Mouse (Mus musculus): ENCODE measurements at regions not wholly inside any gene's neighbourhood (a gene's known extent, or its start where the extent isn't known, plus 50 kb on each side); places are given as distances from the start of the nearest gene placed in this dataset.

DNA sequence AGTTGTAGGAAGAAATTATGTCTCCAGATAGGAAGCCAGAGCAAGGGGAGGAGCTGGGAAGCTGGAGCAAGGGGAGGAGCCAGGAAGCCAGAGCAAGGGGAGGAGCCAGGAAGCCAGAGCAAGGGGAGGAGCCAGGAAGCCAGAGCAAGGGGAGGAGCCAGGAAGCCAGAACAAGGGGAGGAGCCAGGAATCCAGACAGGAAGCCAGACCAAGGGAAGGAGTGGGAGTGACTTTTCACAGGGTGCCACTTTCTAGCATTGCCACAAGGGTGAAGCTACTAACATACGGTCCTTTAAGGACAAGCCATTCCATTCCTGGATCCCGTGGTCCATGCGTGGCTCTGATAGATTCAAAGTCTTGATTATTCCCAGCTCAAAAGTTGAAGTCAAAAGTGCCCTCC is 81.7 kb downstream of the Spata19 start:
- DNase-seq (ENCODE audit: low spot score) (no peak), ATAC-seq (ENCODE audit: low FRiP score) (no peak)
- H3K9ac ChIP-seq (ENCODE audit: low read depth, low read length), result no peak overlapping the region
- 100% methylated on average over 3 of the region's 3 CpGs for WGBS
- no peaks in the 10 kb centered on the region for H3K36me3 ChIP-seq (ENCODE audit: control insufficient read depth, insufficient read depth, low read length)
- no peak overlapping the region for H3K27ac ChIP-seq (ENCODE audit: low read depth, low read length)
- H3K4me2 ChIP-seq (replicated peaks; ENCODE audit: low read depth, low read length), result no peak overlapping the region
- no peaks in the 10 kb centered on the region for H3K4me1 ChIP-seq (replicated peaks; ENCODE audit: control insufficient read depth, insufficient read depth, low read length)
- no peaks in the 10 kb centered on the region for H3K27me3 ChIP-seq (ENCODE audit: control insufficient read depth, insufficient read depth, low read length)
- no peaks in the 10 kb centered on the region for H3K9me3 ChIP-seq (ENCODE audit: control insufficient read depth, low read length)
- no peak overlapping the region for H3K4me3 ChIP-seq (ENCODE audit: low read depth, low read length)

DNA sequence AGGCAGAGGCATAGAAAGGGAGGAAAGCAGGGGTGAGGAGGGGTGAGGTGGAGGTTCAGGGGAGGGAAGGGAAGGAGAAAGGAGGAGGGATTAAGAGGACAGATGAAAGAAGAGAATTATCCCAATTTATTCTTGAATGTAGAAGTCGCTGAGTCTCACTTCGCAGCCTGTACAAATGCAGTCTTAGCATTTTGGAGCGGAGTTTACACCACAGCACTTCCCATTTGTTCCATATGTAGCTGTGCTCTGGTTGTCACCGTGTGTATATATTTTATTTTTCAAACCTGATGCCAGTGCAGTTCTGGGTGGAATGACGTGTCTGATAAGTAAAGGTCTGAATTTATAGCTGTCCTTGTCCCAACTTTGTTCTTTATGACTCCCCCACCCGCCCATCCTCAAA is 105.2 kb downstream of the Spata19 start:
- Histone ChIP-seq H3K27ac (ENCODE audit: low read depth, low read length) (no peak overlapping the region), H3K9me3 (ENCODE audit: control insufficient read depth, low read length) (no peaks in the 10 kb centered on the region), H3K9ac (ENCODE audit: low read depth, low read length) (no peak overlapping the region), H3K4me1 (replicated peaks; ENCODE audit: control insufficient read depth, insufficient read depth, low read length) (no peaks in the 10 kb centered on the region), H3K4me2 (replicated peaks; ENCODE audit: low read depth, low read length) (no peak overlapping the region), H3K36me3 (ENCODE audit: control insufficient read depth, insufficient read depth, low read length) (no peaks in the 10 kb centered on the region), H3K4me3 (ENCODE audit: low read depth, low read length) (no peak overlapping the region), H3K27me3 (ENCODE audit: control insufficient read depth, insufficient read depth, low read length) (no peaks in the 10 kb centered on the region)
- ATAC-seq (ENCODE audit: low FRiP score) (no peak), DNase-seq (ENCODE audit: low spot score) (no peak)
- WGBS, result 86% methylated on average over 6 of the region's 6 CpGs

DNA sequence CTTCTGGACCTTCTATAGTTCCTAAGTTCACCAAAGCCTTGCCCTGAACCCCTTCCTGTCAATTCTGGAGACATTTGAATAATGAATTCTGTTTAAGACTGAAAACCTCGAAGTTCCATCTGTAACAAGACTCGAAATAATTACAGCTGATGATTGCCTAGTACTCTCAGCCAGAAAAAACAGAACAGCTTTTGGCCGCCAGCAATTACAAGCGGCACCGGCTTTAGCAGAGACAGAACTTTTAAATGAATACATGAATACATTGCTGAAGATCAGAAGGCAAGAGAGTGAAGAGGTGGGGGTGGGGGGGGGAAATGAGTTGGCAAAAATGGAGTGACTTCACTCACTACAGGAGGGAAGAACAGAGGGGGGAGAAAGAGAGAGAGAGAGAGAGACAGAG is 112.6 kb downstream of the Spata19 start:
- Histone ChIP-seq H3K9me3 (ENCODE audit: control insufficient read depth, low read length) (no peaks in the 10 kb centered on the region), H3K9ac (ENCODE audit: low read depth, low read length) (no peak overlapping the region), H3K4me3 (ENCODE audit: low read depth, low read length) (no peak overlapping the region), H3K36me3 (ENCODE audit: control insufficient read depth, insufficient read depth, low read length) (no peaks in the 10 kb centered on the region), H3K27me3 (ENCODE audit: control insufficient read depth, insufficient read depth, low read length) (no peaks in the 10 kb centered on the region), H3K27ac (ENCODE audit: low read depth, low read length) (no peak overlapping the region), H3K4me1 (replicated peaks; ENCODE audit: control insufficient read depth, insufficient read depth, low read length) (no peaks in the 10 kb centered on the region), H3K4me2 (replicated peaks; ENCODE audit: low read depth, low read length) (no peak overlapping the region)
- WGBS, result 87% methylated on average over 5 of the region's 5 CpGs
- ATAC-seq (ENCODE audit: low FRiP score) (no peak), DNase-seq (ENCODE audit: low spot score) (no peak)

DNA sequence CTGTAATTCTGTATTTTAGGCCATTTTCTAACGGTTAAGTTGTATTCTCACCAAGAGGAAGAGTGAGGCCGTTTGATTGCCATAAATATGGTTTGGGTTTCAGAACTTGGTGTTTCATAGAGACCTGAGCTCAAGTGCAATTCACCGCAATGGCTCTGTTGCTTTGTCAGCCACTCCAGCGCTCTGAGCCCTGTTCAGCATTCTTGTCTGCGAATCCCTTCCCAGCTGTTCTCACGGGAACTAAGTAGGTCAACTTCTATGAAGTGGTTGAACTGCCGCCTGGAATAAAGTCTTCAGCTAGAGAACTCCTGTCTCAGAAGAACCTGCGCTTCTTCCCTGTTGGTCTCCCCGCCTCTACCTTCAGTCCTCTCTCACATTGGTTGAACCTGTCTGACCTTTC is 113.1 kb downstream of the Spata19 start:
- H3K9me3 ChIP-seq (ENCODE audit: control insufficient read depth, low read length), result no peaks in the 10 kb centered on the region
- H3K36me3 ChIP-seq (ENCODE audit: control insufficient read depth, insufficient read depth, low read length), result no peaks in the 10 kb centered on the region
- no peaks in the 10 kb centered on the region for H3K27me3 ChIP-seq (ENCODE audit: control insufficient read depth, insufficient read depth, low read length)
- no peak overlapping the region for H3K9ac ChIP-seq (ENCODE audit: low read depth, low read length)
- no peak overlapping the region for H3K4me3 ChIP-seq (ENCODE audit: low read depth, low read length)
- no peaks in the 10 kb centered on the region for H3K4me1 ChIP-seq (replicated peaks; ENCODE audit: control insufficient read depth, insufficient read depth, low read length)
- WGBS, result 91% methylated on average over 9 of the region's 9 CpGs
- H3K4me2 ChIP-seq (replicated peaks; ENCODE audit: low read depth, low read length), result no peak overlapping the region
- no peak for DNase-seq (ENCODE audit: low spot score)
- H3K27ac ChIP-seq (ENCODE audit: low read depth, low read length), result no peak overlapping the region
- no peak for ATAC-seq (ENCODE audit: low FRiP score)

DNA sequence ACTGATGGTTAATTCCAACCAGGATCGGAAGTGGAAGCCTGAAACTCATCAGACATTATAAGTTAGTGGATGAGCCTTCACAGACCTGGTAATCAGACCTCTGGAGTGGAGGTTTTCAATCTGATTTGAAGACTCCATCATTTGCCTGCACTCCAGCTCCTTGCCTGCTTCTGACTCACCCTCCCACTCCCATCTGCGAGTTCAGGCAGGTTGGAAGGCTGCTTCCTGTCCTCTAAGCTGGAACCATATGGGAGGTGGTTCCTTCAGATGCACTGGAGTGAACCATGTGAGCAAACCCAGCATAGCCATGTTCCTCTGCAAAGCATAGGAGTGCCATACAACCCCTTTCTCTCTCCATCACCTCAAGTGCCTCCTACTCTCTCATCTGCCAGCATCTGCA is 114.6 kb downstream of the Spata19 start:
- Histone ChIP-seq H3K36me3 (ENCODE audit: control insufficient read depth, insufficient read depth, low read length) (no peaks in the 10 kb centered on the region), H3K9ac (ENCODE audit: low read depth, low read length) (no peak overlapping the region), H3K27me3 (ENCODE audit: control insufficient read depth, insufficient read depth, low read length) (no peaks in the 10 kb centered on the region), H3K4me3 (ENCODE audit: low read depth, low read length) (no peak overlapping the region), H3K27ac (ENCODE audit: low read depth, low read length) (no peak overlapping the region), H3K9me3 (ENCODE audit: control insufficient read depth, low read length) (no peaks in the 10 kb centered on the region), H3K4me1 (replicated peaks; ENCODE audit: control insufficient read depth, insufficient read depth, low read length) (no peaks in the 10 kb centered on the region), H3K4me2 (replicated peaks; ENCODE audit: low read depth, low read length) (no peak overlapping the region)
- WGBS, result 84% methylated on average over 2 of the region's 2 CpGs
- no peak for ATAC-seq (ENCODE audit: low FRiP score)
- no peak for DNase-seq (ENCODE audit: low spot score)

DNA sequence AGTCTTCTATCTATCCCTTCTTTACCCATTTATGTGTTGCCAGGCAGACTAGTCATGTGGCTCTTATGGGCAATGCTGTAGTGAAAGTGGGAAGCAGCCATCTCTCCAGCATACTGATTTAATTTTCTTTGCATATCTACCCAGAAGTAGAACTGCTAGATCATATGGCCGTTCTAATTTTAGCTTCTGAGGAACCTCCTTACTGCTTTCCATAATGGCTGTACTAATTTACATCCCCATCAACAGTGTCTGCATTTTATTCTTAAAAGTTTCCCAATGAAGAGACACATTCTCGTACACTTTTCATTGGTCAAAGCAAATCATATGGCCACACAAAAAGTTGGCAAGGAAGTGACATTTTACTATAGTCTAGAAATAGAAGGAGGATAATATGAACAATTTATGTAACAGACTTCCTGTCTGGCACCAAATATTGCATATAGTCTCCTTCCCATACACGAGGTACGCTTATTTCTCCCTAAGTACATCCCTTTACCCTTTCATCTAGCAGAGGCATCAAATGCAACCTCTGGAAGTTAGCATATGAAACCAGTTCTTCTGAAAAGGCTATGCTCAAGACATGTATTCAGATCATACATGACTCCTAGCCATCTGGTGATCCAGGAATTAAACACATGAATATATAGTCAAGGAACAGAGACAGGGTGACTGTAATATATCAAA is 119.0 kb downstream of the Spata19 start:
- Histone ChIP-seq H3K36me3 (ENCODE audit: control insufficient read depth, insufficient read depth, low read length) (no peaks in the 10 kb centered on the region), H3K9ac (ENCODE audit: low read depth, low read length) (no peak overlapping the region), H3K4me3 (ENCODE audit: low read depth, low read length) (no peak overlapping the region), H3K4me1 (replicated peaks; ENCODE audit: control insufficient read depth, insufficient read depth, low read length) (no peaks in the 10 kb centered on the region), H3K27ac (ENCODE audit: low read depth, low read length) (no peak overlapping the region), H3K27me3 (ENCODE audit: control insufficient read depth, insufficient read depth, low read length) (no peaks in the 10 kb centered on the region), H3K4me2 (replicated peaks; ENCODE audit: low read depth, low read length) (no peak overlapping the region), H3K9me3 (ENCODE audit: control insufficient read depth, low read length) (no peaks in the 10 kb centered on the region)
- ATAC-seq (ENCODE audit: low FRiP score), result no peak
- WGBS, result 89% methylated on average over 4 of the region's 4 CpGs
- no peak for DNase-seq (ENCODE audit: low spot score)

DNA sequence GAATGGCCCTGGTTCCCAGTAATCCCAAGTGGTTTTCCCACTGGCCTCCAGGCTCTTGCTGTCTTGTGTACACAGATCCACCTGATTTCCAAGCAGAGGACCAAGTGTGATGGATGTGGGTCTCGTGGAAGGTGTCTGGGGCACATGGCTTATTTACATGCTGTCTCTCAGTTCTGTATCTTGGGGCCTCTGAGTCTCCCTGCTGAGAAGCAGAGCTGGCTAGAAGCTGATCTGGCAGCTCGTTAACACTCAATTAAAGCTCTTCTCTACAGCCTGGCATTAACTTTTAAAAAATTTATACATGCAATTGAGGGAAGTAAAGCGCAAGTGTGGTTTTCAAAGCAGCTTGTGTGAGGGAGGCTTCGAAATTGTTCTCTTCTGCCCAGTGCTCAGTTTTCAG is 121.4 kb downstream of the Spata19 start:
- Histone ChIP-seq H3K4me1 (replicated peaks; ENCODE audit: control insufficient read depth, insufficient read depth, low read length) (no peaks in the 10 kb centered on the region), H3K4me2 (replicated peaks; ENCODE audit: low read depth, low read length) (no peak overlapping the region), H3K9ac (ENCODE audit: low read depth, low read length) (no peak overlapping the region), H3K4me3 (ENCODE audit: low read depth, low read length) (no peak overlapping the region), H3K27ac (ENCODE audit: low read depth, low read length) (no peak overlapping the region), H3K9me3 (ENCODE audit: control insufficient read depth, low read length) (no peaks in the 10 kb centered on the region), H3K36me3 (ENCODE audit: control insufficient read depth, insufficient read depth, low read length) (no peaks in the 10 kb centered on the region), H3K27me3 (ENCODE audit: control insufficient read depth, insufficient read depth, low read length) (no peaks in the 10 kb centered on the region)
- ATAC-seq (ENCODE audit: low FRiP score) (no peak), DNase-seq (ENCODE audit: low spot score) (no peak)
- WGBS, result 67% methylated on average over 4 of the region's 4 CpGs

DNA sequence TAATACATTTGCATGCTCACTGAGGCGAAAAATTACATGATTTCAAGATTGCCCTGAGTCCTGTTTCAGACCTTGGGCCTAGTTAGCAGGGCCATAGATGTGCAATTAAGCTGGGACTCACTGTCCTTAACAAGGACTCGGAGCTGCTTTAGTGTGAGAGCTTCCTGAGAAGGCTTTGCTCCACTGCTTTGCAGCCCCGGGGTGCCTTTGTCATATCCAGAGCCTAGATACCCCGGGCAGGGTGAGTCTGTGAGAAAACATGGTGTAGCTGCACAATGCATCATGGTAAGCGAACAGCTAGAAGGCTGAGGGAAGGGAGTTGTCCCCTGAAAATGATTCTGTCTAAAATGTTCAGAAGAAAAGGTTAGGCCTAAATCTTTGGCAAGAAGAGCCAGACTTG is 123.1 kb downstream of the Spata19 start:
- DNase-seq (ENCODE audit: low spot score) (no peak), ATAC-seq (ENCODE audit: low FRiP score) (no peak)
- no peaks in the 10 kb centered on the region for H3K27me3 ChIP-seq (ENCODE audit: control insufficient read depth, insufficient read depth, low read length)
- no peak overlapping the region for H3K4me2 ChIP-seq (replicated peaks; ENCODE audit: low read depth, low read length)
- H3K27ac ChIP-seq (ENCODE audit: low read depth, low read length), result no peak overlapping the region
- H3K4me3 ChIP-seq (ENCODE audit: low read depth, low read length), result no peak overlapping the region
- no peaks in the 10 kb centered on the region for H3K36me3 ChIP-seq (ENCODE audit: control insufficient read depth, insufficient read depth, low read length)
- H3K9ac ChIP-seq (ENCODE audit: low read depth, low read length), result no peak overlapping the region
- no peaks in the 10 kb centered on the region for H3K9me3 ChIP-seq (ENCODE audit: control insufficient read depth, low read length)
- H3K4me1 ChIP-seq (replicated peaks; ENCODE audit: control insufficient read depth, insufficient read depth, low read length), result no peaks in the 10 kb centered on the region; the same call in 1 of the 2 replicates
- 51% methylated on average over 5 of the region's 5 CpGs for WGBS

DNA sequence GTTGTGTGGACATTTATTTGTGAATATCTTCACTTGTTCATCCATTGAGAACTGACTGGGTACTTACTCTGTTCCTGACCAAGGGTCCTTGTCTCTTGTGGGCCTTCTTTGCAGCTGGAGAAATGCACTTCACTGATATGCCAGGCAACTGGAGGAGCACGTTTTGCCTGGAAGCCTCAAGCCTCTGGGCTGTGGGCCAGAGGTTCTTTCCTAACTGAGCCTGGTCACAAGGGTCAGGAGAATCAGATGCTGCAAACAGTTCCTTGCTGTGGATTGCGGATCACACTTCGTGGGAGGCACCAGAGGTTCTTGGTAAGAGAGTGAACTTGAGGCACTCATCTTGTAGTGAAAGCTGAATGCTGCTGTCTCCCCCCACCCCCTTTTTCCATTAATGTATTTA is 124.6 kb downstream of the Spata19 start:
- ATAC-seq (ENCODE audit: low FRiP score), result no peak
- DNase-seq (ENCODE audit: low spot score), result no peak
- no peak overlapping the region for H3K4me3 ChIP-seq (ENCODE audit: low read depth, low read length)
- H3K9me3 ChIP-seq (ENCODE audit: control insufficient read depth, low read length), result no peaks in the 10 kb centered on the region
- H3K4me2 ChIP-seq (replicated peaks; ENCODE audit: low read depth, low read length), result no peak overlapping the region
- no peaks in the 10 kb centered on the region; the same call in 1 of the 2 replicates for H3K4me1 ChIP-seq (replicated peaks; ENCODE audit: control insufficient read depth, insufficient read depth, low read length)
- H3K36me3 ChIP-seq (ENCODE audit: control insufficient read depth, insufficient read depth, low read length), result no peaks in the 10 kb centered on the region
- no peak overlapping the region for H3K27ac ChIP-seq (ENCODE audit: low read depth, low read length)
- WGBS, result 89% methylated on average over 3 of the region's 3 CpGs
- H3K27me3 ChIP-seq (ENCODE audit: control insufficient read depth, insufficient read depth, low read length), result no peaks in the 10 kb centered on the region
- no peak overlapping the region for H3K9ac ChIP-seq (ENCODE audit: low read depth, low read length)

Data from hindbrain, embryonic 11.5 days (tissue).